ENCODE assay signal across 9 mouse cellular contexts in the genomic region with DNA sequence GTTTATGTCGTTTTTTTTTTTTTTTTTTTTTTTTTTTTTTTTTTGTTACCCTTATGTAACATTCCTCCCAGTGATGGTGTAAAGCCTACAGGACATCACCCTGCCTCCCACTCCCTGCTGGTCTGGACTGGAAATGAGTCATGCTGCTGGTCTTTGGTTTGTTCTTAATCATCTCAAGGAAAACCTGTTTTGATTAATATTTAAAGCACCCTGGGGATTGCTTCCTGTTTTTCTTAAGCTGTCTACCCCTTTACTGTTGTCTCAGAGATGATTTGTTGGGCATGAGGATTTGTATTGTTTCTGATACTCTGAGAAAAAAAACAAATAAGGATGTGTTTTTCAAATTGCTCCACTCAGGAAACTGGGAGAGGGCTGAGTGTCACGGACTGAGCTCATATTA.
DNase-seq lines count a peak whose midpoint lies in the region; ATAC-seq lines count a peak whose summit lies in the region.
"Had no signal": no experiment of that assay in that cellular context is flagged by ENCODE, and none has a peak within 500 bp of the region (broad histone marks: within the 10 kb centered on the region; RNA-seq: fewer than 3 reads in every experiment).

No protein-coding gene starts in this region.

- WGBS in lung, embryonic 16.5 days = 46% methylated on average over 2 of the region's 2 CpGs
- 62% methylated on average over 2 of the region's 2 CpGs for WGBS in midbrain, embryonic 10.5 days

- peak; percentile 6 for DNase-seq in gastrocnemius, postnatal 14 days
- no peak for DNase-seq in gastrocnemius, postnatal 4 days (ENCODE audit: low spot score in 2 of 2)
- peak; percentile 18 for DNase-seq in adipocyte (ENCODE audit: low spot score)
- no peak for DNase-seq in spleen, postnatal 36 days (ENCODE audit: low spot score in 2 of 2)
- DNase-seq in right cerebral cortex, postnatal 14 days = no peak
- no peak for DNase-seq in midbrain, embryonic 10.5 days (ENCODE audit: low spot score)

- H3K4me1 ChIP-seq in lung, embryonic 16.5 days (replicated peaks; ENCODE audit: control insufficient read depth, insufficient read depth, low read length) = no peaks in the 10 kb centered on the region
- H3K4me1 ChIP-seq in midbrain, embryonic 10.5 days = peaks cover 15% of the 10 kb centered on the region

- no peaks in the 10 kb centered on the region for H3K9me3 ChIP-seq in lung, embryonic 16.5 days (ENCODE audit: control insufficient read depth, low read length)
- no peaks in the 10 kb centered on the region for H3K9me3 ChIP-seq in midbrain, embryonic 10.5 days (replicated peaks)

- H3K27ac ChIP-seq in lung, embryonic 16.5 days (ENCODE audit: low read length) = no peak overlapping the region
- no peak overlapping the region for H3K27ac ChIP-seq in midbrain, embryonic 10.5 days (replicated peaks)

- H3K36me3 ChIP-seq in lung, embryonic 16.5 days (ENCODE audit: control insufficient read depth, insufficient read depth, low read length) = no peaks in the 10 kb centered on the region
- H3K36me3 ChIP-seq in midbrain, embryonic 10.5 days = no peaks in the 10 kb centered on the region

- no peak overlapping the region for H3K9ac ChIP-seq in lung, embryonic 16.5 days (ENCODE audit: low read length)

- H3K27me3 ChIP-seq in lung, embryonic 16.5 days (ENCODE audit: control insufficient read depth, insufficient read depth, low read depth, low read length) = no peaks in the 10 kb centered on the region
- H3K27me3 ChIP-seq in midbrain, embryonic 10.5 days (ENCODE audit: low read depth, poor library complexity, severe bottlenecking) = no peaks in the 10 kb centered on the region
- H3K27me3 ChIP-seq: CH12.LX had no signal

- no peak overlapping the region for H3K4me3 ChIP-seq in lung, embryonic 16.5 days (ENCODE audit: low read length)
- H3K4me3 ChIP-seq in midbrain, embryonic 10.5 days = no peak overlapping the region

- no peak overlapping the region for H3K4me2 ChIP-seq in lung, embryonic 16.5 days (ENCODE audit: low read depth, low read length)

- peak; percentile 68 for ATAC-seq in granulocyte monocyte progenitor cell, adult 5-6 weeks (replicated peaks; ENCODE audit: poor library complexity, severe bottlenecking)
- peak; percentile 31; the same call in 1 of the 2 replicates for ATAC-seq in lung, embryonic 16.5 days (ENCODE audit: low read depth)

- intact Hi-C loops in gastrocnemius, postnatal 14 days (cut with DNase I; ENCODE audit: low total_unique reads) = no loop called here

Comparison
In these comparisons a context has a peak if more than half of its experiments do, and no peak if none do; other contexts are left out.
1. DNase-seq: peak in gastrocnemius, postnatal 14 days (single experiment) and adipocyte (single experiment); none in gastrocnemius, postnatal 4 days (0 of 2), spleen, postnatal 36 days (0 of 2), right cerebral cortex, postnatal 14 days (single experiment) and midbrain, embryonic 10.5 days (single experiment).